Mouse (Mus musculus) T-helper 1 cell (primary cell): Measurements from ENCODE around the gene Dis3l.

Experiments
- in situ Hi-C: fragments of 300-600 bp; cut with MboI, MseI; formaldehyde crosslinking; loops from one replicate; pipeline ENCODE4 v1.15.1; 2025; ENCODE audit warnings: high pct_unique_total_duplicates

Gene Dis3l

GRCm38 (mm10) chr9:64341254-64341566, at the start of gene Dis3l:
Dis3l (minus strand) TSS chr9:64341288.
- in situ Hi-C loops, result loop anchor here (25.0 kb wide), 1 partner anchor 596 kb away; no protein-coding TSS in a partner anchor

- in situ Hi-C loops, result no loop called here
Measured at GRCm38 (mm10) chr9:64389576-64390292, 48.6 kb upstream of the Dis3l start.

GRCm38 (mm10) chr9:64386466-64387211, 45.6 kb upstream of the Dis3l start:
- in situ Hi-C loops, result no loop called here

GRCm38 (mm10) chr9:64385511-64386465, 44.7 kb upstream of the Dis3l start, which contains the start of gene Megf11:
Megf11 (plus strand) TSS chr9:64385626.
- in situ Hi-C loops, result no loop called here

GRCm38 (mm10) chr9:64383021-64383788, 42.1 kb upstream of the Dis3l start:
- in situ Hi-C loops, result no loop called here

GRCm38 (mm10) chr9:64376380-64376779, 35.3 kb upstream of the Dis3l start:
- in situ Hi-C loops, result no loop called here

GRCm38 (mm10) chr9:64371305-64371819, 30.3 kb upstream of the Dis3l start:
- in situ Hi-C loops, result no loop called here

GRCm38 (mm10) chr9:64369871-64370270, 28.8 kb upstream of the Dis3l start:
- in situ Hi-C loops, result no loop called here

- in situ Hi-C loops, result no loop called here
Measured at GRCm38 (mm10) chr9:64361231-64361950, 20.3 kb upstream of the Dis3l start.

- in situ Hi-C loops, result no loop called here
Measured at GRCm38 (mm10) chr9:64355627-64356026, 14.5 kb upstream of the Dis3l start.

- in situ Hi-C loops, result no loop called here
Measured at GRCm38 (mm10) chr9:64351191-64351590, 10.1 kb upstream of the Dis3l start.

GRCm38 (mm10) chr9:64349490-64349889, 8.4 kb upstream of the Dis3l start:
- in situ Hi-C loops, result loop anchor here (25.0 kb wide), 1 partner anchor 588 kb away; no protein-coding TSS in a partner anchor

GRCm38 (mm10) chr9:64347377-64347776, 6.3 kb upstream of the Dis3l start:
- in situ Hi-C loops, result loop anchor here (25.0 kb wide), 1 partner anchor 590 kb away; no protein-coding TSS in a partner anchor

GRCm38 (mm10) chr9:64345931-64346330, 4.8 kb upstream of the Dis3l start:
- in situ Hi-C loops, result loop anchor here (25.0 kb wide), 1 partner anchor 591 kb away; no protein-coding TSS in a partner anchor

GRCm38 (mm10) chr9:64343656-64344055, 2.6 kb upstream of the Dis3l start:
- in situ Hi-C loops, result loop anchor here (25.0 kb wide), 1 partner anchor 594 kb away; no protein-coding TSS in a partner anchor

GRCm38 (mm10) chr9:64341671-64342070, 583 bp upstream of the Dis3l start:
- in situ Hi-C loops, result loop anchor here (25.0 kb wide), 1 partner anchor 596 kb away; no protein-coding TSS in a partner anchor

- in situ Hi-C loops, result loop anchor here (25.0 kb wide), 1 partner anchor 597 kb away; no protein-coding TSS in a partner anchor
Measured at GRCm38 (mm10) chr9:64340351-64341253, 486 bp downstream of the Dis3l start.

GRCm38 (mm10) chr9:64339361-64339760, 1.7 kb downstream of the Dis3l start:
- in situ Hi-C loops, result loop anchor here (25.0 kb wide), 1 partner anchor 598 kb away; no protein-coding TSS in a partner anchor
